Mouse (Mus musculus) cerebellum, adult 2 months (tissue): ENCODE results near the gene Snd1.

Experiments
- CTCF ChIP-seq: fragments of 200-500 bp; IDR thresholded peaks from 2 replicates; pipeline ENCODE4 v1.5.1; 2011; ENCODE audit warnings: low read depth, mild to moderate bottlenecking, control low read depth, low read length, moderate library complexity, borderline replicate concordance; ENCODE audit not compliant: insufficient read depth
- POLR2A ChIP-seq: fragments of 200-500 bp; IDR thresholded peaks from 2 replicates; pipeline ENCODE4 v1.6.1; 2011; ENCODE audit warnings: low read length, control low read depth, borderline replicate concordance; ENCODE audit not compliant: insufficient read depth

GRCm38 (mm10) chr6:28486008-28486407 is 11.1 kb downstream of the Snd1 start:
- TF ChIP-seq POLR2A (no peak), CTCF (no peak)
